Mouse (Mus musculus) intestine, postnatal 0 days (tissue): ENCODE measurements at regions not wholly inside any gene's neighbourhood (a gene's known extent, or its start where the extent isn't known, plus 50 kb on each side); places are given as distances from the start of the nearest gene placed in this dataset.
A peak's percentile ranks its signal among the peaks of the same experiment; 100 is the strongest.

Source experiments
- ATAC-seq: fragments of 200-750 bp; cut with Nextera tagmentation; 2 replicates; pipeline ENCODE4 v1.8.0; 2017; ENCODE audit warnings: mild to moderate bottlenecking, moderate TSS enrichment, moderate library complexity
- H3K27ac ChIP-seq: fragments of 300-500 bp; sonication (generic); 2 replicates; pipeline ENCODE4 v1.5.1; 2014; ENCODE audit warnings: mild to moderate bottlenecking, low read depth, low read length, moderate library complexity
- H3K27me3 ChIP-seq: fragments of 300-500 bp; sonication (generic); replicated peaks from 2 replicates; pipeline ENCODE4 v1.6.1; 2014; ENCODE audit warnings: low read length, mixed read lengths; ENCODE audit not compliant: control insufficient read depth, insufficient read depth
- H3K36me3 ChIP-seq: fragments of 300-500 bp; sonication (generic); 2 replicates; pipeline ENCODE4 v1.6.1; 2014; ENCODE audit warnings: mild to moderate bottlenecking, moderate library complexity; ENCODE audit not compliant: control insufficient read depth, insufficient read depth
- H3K4me1 ChIP-seq: fragments of 300-500 bp; sonication (generic); replicated peaks from 2 replicates; pipeline ENCODE4 v1.6.1; 2014; ENCODE audit warnings: antibody characterized with exemption, low read length, mixed read lengths; ENCODE audit not compliant: control insufficient read depth, insufficient read depth
- H3K4me2 ChIP-seq: fragments of 300-500 bp; sonication (generic); replicated peaks from 2 replicates; pipeline ENCODE4 v1.6.1; 2014; ENCODE audit warnings: low read depth, mild to moderate bottlenecking, moderate library complexity
- H3K4me3 ChIP-seq: fragments of 300-500 bp; sonication (generic); 2 replicates; pipeline ENCODE4 v1.5.1; 2014; ENCODE audit warnings: low read depth, low read length
- H3K9ac ChIP-seq: fragments of 300-500 bp; sonication (generic); 2 replicates; pipeline ENCODE4 v1.6.1; 2014; ENCODE audit warnings: mild to moderate bottlenecking, low read depth, low read length
- H3K9me3 ChIP-seq: fragments of 300-500 bp; sonication (generic); 2 replicates; pipeline ENCODE4 v1.6.1; 2016; ENCODE audit warnings: mixed run types; ENCODE audit not compliant: control insufficient read depth
- CTCF ChIP-seq: sonication (generic); IDR thresholded peaks from 2 replicates; pipeline ENCODE4 v1.5.1; 2016; ENCODE audit warnings: low read depth, mild to moderate bottlenecking, control low read depth, antibody characterized with exemption, moderate library complexity
- WGBS: fragments of 180-500 bp; shearing (Covaris S2); extraction: QIAGEN DNeasy Blood & Tissue Kit; methylation state at CpG from one replicate; pipeline ENCODE4 v1.1.7; 2014; 5-methylcytosine and 5-hydroxymethylcytosine counted together

DNA sequence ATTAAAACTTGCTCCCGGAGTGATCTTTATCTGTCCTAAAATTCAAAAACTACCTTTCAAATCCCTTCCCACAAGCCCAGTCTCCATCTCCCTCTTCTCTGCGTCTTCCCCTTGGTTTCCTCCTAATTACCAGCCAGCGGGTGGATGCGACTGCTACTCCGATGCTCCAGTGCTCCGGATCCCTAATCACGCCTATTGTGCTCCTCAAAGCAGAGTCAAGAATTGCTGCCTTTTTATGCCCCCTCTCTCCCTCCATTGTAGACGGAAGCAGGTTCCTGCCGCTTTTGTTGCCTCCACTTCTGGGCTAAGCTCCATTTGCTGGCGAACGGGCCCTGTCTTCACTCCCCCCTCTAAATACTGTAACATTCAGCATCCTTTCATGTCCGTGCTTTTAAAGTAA is 214.0 kb upstream of the Prox1 start:
- no peak overlapping the region for H3K4me3 ChIP-seq
- TF ChIP-seq CTCF, result no peak
- no peaks in the 10 kb centered on the region for H3K27me3 ChIP-seq
- no peak overlapping the region for H3K27ac ChIP-seq
- H3K4me2 ChIP-seq, result no peak overlapping the region
- WGBS, result 80% methylated on average over 12 of the region's 12 CpGs
- H3K9me3 ChIP-seq, result no peaks in the 10 kb centered on the region
- H3K9ac ChIP-seq, result no peak overlapping the region
- no peak for ATAC-seq
- no peaks in the 10 kb centered on the region for H3K36me3 ChIP-seq
- H3K4me1 ChIP-seq, result no peaks in the 10 kb centered on the region

DNA sequence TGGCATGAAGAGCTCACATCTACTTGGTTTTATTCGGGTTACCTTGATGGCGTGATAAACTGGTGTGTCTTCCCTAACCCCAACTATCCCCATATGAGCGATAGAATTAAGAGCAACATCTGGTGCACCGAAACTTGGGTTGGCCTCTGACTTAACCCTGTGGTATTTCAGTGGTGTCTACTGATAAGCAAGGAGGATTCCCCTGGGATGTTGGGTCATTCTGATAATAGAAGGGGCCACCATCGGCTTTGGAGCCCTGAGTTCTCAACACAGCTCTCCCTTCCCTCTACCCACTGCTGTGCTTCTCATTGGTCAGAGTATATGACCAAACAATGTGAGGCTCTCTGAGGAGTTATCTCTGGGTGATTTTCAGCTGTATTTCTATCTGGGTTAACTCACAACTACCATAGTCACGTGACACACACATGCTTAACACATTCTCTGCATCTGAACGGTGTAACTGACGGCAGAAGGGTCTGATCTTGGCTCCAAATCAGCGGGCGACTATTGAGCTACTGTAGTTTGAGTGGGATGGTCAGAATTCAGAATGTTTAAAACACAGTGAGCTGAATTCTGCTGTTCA is 212.8 kb upstream of the Prox1 start:
- Histone ChIP-seq H3K4me3 (no peak overlapping the region), H3K27ac (no peak overlapping the region), H3K27me3 (no peaks in the 10 kb centered on the region), H3K9ac (no peak overlapping the region), H3K9me3 (no peaks in the 10 kb centered on the region), H3K36me3 (no peaks in the 10 kb centered on the region), H3K4me1 (no peaks in the 10 kb centered on the region), H3K4me2 (no peak overlapping the region)
- no peak for TF ChIP-seq CTCF
- ATAC-seq, result no peak
- 78% methylated on average over 10 of the region's 10 CpGs for WGBS

DNA sequence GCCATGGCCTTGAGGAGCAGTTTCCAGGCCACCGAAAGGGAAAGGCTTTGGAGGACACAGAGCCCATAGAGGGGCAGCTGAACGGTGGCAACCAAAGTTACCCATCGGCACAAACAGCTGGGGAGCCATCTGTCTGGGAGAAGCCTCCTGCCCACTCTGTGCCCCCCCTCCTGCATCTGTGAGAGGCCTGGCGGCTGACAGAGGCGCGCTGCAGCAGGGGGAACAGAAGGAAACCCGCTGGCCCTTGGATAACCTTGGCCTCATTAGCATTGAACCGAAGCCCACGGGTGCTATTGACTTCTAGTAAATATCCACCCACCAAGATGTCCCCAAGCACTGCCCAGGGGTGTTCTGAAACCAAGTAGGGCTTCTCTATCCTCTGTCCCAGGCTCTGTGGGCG is 209.6 kb upstream of the Prox1 start:
- H3K4me2 ChIP-seq, result no peak overlapping the region
- no peak overlapping the region for H3K27ac ChIP-seq
- no peak for ATAC-seq
- H3K27me3 ChIP-seq, result no peaks in the 10 kb centered on the region
- H3K9me3 ChIP-seq, result no peaks in the 10 kb centered on the region
- WGBS, result 60% methylated on average over 10 of the region's 10 CpGs
- no peak overlapping the region for H3K9ac ChIP-seq
- no peak overlapping the region for H3K4me3 ChIP-seq
- no peak for TF ChIP-seq CTCF
- no peaks in the 10 kb centered on the region for H3K4me1 ChIP-seq
- H3K36me3 ChIP-seq, result no peaks in the 10 kb centered on the region

DNA sequence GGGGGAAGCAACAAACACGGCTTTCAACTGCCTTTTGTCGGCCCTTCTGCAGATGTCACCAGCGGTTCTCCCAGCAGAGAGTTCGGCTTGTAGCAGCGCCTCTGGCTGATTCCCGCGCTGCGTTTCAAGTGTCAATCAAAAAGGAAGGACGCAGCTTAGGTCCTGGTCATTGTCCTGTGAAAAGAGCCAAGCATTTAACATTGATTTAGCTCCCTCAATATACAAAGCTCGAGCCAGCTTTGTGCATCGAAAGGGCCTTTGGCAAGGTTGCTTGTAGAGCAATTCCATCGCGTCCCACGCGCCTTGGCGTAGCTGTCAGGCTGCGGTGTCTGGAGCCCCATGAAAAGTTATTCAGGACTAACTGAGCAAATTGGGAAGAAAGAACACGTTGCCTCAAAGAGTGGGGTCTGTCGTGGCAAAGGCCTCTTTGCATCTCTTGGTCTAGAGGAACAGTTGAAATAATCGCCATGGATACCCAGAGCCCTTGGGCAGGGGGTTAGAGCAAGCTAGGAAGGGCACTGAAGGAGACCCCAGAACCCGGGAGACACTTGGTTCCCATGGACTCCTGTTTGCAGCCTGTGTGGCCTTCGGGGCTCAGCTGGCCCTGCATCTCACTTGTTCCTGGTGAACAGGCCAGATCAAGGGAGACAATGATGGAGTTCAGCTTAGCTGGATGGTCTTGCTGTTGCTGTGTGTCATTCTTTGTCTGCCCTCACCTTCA is 204.8 kb upstream of the Prox1 start:
- H3K27ac ChIP-seq, result no peak overlapping the region
- no peak overlapping the region for H3K4me3 ChIP-seq
- no peak overlapping the region for H3K9ac ChIP-seq
- ATAC-seq, result no peak
- no peaks in the 10 kb centered on the region for H3K36me3 ChIP-seq
- TF ChIP-seq CTCF, result no peak
- H3K9me3 ChIP-seq, result no peaks in the 10 kb centered on the region
- no peaks in the 10 kb centered on the region for H3K4me1 ChIP-seq
- no peak overlapping the region for H3K4me2 ChIP-seq
- H3K27me3 ChIP-seq, result no peaks in the 10 kb centered on the region
- 73% methylated on average over 22 of the region's 22 CpGs for WGBS

DNA sequence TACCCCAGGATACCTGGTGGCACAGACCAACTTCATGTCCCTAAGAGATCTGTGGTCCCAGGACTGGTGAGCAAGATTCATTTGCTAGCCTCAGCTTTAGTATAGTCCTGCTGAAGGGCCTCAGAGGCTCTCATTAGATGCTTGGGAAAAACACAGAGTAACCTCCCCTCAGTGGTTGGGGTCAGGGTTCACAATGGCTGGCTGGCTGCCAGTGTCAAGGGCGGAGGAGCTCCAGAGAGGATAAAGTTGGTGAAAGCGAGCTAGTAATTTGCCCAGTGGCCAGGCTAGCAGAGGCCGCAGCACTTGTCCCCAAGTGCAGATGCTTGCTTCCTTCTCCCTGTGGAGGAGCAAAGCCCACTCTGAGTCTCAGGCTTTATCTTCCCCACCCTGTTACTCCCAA is 203.8 kb upstream of the Prox1 start:
- H3K4me3 ChIP-seq, result no peak overlapping the region
- no peak overlapping the region for H3K27ac ChIP-seq
- TF ChIP-seq CTCF, result no peak
- no peaks in the 10 kb centered on the region for H3K4me1 ChIP-seq
- WGBS, result 16% methylated on average over 3 of the region's 3 CpGs
- H3K4me2 ChIP-seq, result no peak overlapping the region
- H3K9me3 ChIP-seq, result no peaks in the 10 kb centered on the region
- no peak overlapping the region for H3K9ac ChIP-seq
- H3K27me3 ChIP-seq, result no peaks in the 10 kb centered on the region
- no peaks in the 10 kb centered on the region for H3K36me3 ChIP-seq
- ATAC-seq, result peak; percentile 60

DNA sequence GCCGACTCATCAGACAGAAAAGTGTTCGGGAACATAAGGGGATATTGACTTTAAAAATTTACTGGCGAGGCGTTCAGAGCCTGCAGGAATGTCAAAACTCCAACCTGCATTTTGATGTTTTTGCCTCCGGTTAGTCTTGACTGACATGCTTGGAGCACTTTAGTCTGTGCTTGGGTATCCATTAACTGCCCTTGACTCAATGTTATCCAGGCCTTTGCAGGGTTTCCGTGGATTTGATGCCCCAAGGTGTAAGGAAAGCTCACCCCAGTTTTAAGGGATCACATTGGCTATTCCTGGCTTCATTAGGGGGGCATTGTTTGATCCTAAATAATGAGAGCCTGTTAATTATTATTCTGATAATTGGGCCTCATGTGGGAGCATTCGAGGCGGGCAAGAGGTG is 196.1 kb upstream of the Prox1 start:
- no peak overlapping the region for H3K9ac ChIP-seq
- WGBS, result 57% methylated on average over 8 of the region's 8 CpGs
- no peak overlapping the region for H3K27ac ChIP-seq
- H3K36me3 ChIP-seq, result no peaks in the 10 kb centered on the region
- no peaks in the 10 kb centered on the region for H3K4me1 ChIP-seq
- no peak for TF ChIP-seq CTCF
- H3K4me2 ChIP-seq, result no peak overlapping the region
- no peak for ATAC-seq
- H3K9me3 ChIP-seq, result no peaks in the 10 kb centered on the region
- no peaks in the 10 kb centered on the region for H3K27me3 ChIP-seq
- H3K4me3 ChIP-seq, result no peak overlapping the region
